Mouse (Mus musculus): Measurements from ENCODE around the gene Tnni1.

The Tnni1 gene

GRCm38 (mm10) chr1:135767324-135767890 is 11.8 kb upstream of the Tnni1 start:
- no peak for DNase-seq (ENCODE audit: low read depth, low spot score)

DNA sequence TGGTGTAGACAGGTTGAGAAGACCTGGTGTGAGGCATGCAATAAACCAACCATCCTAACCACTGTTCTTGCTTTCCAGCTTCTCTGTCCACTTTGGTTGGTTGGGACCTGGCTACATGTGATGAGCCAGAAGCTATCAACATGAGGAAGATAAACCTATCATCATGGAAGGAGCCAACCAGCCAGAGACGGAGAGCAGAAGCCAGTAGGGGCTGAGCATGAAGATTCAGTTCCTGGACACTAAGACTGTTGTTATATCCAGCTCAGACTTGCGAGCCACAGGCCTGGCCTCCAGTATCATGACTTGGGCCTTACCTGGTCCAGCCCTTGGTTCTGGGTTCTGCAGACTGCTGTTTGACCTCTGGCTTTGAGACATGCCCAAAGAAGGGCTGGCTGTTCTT is 10.8 kb upstream of the Tnni1 start:
- DNase-seq (ENCODE audit: low read depth, low spot score): no peak

DNA sequence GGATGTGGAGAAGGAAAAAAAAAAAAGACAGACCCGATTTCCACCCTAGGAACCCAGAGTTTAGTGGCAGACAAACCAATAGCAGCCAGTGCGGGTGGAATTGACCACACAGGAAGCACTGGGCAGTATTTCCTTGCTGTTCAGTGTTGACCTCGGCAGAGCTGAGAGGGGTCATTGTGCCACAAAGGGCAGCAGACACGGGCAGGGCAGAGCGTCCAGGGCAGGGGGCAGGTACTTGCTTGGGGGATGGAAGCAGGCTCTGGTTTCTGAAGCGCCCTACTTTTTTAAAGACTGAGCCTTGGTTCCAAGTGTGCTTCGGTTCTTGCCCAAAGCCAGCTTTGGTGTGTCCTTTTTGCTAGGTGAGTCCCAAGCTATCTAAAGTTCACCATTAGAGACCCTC is 9.0 kb upstream of the Tnni1 start:
- DNase-seq (ENCODE audit: low read depth, low spot score): no peak

DNA sequence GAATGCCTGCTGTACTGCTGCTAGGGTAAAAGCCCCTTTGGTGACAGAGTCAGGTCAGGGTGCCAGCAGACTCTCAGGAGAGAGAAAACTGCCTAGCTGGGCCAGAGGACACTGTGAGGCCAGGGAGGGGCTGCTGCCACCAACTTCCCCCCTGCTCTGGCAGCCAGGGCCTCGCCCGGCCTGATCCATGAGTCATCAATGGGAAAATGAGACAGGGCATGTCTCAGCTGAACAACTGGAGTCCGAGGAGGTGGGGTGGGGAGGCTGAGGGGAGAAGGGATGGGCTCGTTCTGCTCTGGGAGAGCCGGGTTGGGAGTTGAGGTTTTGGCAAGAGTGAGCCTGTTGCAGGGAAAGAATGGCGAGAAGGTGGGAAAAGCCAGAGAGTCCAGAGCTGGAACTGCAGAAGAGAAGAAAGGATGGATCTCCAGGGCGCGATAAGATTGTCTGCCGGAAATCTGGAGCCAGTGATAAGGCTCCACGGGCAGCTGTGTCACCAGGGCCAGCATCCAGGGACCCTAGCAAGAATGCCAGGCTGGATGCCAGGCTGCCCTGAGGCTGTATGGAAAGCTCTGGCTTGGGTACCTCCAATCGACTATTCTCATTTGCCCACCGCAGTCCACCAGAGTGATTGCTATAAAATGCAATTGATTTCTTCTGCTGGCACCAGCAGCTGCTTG is 8.2 kb upstream of the Tnni1 start:
- DNase-seq (ENCODE audit: low read depth, low spot score): no peak

DNA sequence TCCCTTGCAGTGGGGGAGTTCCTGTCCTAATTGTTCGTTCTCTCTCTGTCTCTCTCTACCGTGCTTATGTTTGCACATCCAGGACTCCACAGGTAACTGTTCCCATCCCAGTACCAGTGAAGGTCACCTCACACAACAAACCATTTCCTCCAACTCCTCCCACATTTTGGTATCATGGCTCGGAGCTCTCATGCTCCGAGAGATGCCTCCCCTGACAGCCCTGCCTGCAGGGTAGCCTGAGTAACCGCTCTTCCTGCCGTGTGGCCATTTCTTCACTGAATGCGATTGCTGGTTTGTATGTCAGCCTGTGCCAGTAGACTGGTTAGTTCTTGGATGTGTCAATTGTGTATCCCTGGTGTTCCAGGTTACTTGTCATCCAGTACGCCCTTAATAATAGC is 7.7 kb upstream of the Tnni1 start:
- no peak for DNase-seq (ENCODE audit: low read depth, low spot score)

GRCm38 (mm10) chr1:135776596-135776995 is 2.6 kb upstream of the Tnni1 start:
- no peak for DNase-seq (ENCODE audit: low read depth, low spot score)

DNA sequence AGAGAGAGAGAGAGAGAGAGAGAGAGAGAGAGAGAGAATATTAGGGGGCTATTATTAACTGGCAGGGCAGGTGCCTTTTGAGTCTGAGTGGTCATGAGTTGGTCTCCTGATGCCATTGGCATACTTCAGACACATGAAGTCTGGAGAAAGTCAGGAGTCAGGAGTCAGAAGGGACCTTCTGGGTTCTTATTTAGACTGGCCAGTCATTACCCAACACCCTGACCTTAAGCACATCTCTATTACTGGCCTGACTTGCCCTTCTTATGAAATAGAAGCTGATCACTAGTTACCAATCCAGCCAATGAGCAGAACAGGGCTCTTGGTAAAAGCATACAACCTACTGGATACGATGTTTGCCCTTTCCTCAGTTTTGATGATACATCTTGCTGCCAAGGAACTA is 2.2 kb upstream of the Tnni1 start:
- no peak for DNase-seq (ENCODE audit: low read depth, low spot score)

- DNase-seq (ENCODE audit: low read depth, low spot score): peak; percentile 83
These were observed 1.4 kb downstream of the Tnni1 start for GRCm38 (mm10) chr1:135780649-135781048.

- peak; percentile 78 for DNase-seq (ENCODE audit: low read depth, low spot score)
These were observed 2.0 kb downstream of the Tnni1 start for GRCm38 (mm10) chr1:135781220-135781619.

DNA sequence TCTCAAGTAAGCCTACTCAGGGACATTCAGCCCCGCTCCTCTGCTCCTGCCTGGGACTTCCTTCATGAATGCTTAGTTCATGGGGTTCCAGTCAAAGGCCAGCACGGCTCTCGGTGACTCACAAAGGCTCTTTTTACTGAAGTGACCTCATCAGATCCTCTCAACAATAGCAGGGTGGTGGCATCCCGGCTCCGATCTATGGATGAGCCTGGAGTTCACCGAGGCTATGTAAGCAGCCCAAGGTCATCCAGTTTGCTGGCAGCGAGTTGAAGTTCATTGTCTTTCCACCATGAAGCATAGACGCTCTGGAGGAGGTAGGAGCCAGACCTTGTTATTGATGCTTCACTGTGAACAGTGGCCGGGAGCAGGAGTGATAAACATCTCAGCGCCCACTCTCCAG is 3.6 kb downstream of the Tnni1 start:
- DNase-seq (ENCODE audit: low read depth, low spot score): no peak

DNA sequence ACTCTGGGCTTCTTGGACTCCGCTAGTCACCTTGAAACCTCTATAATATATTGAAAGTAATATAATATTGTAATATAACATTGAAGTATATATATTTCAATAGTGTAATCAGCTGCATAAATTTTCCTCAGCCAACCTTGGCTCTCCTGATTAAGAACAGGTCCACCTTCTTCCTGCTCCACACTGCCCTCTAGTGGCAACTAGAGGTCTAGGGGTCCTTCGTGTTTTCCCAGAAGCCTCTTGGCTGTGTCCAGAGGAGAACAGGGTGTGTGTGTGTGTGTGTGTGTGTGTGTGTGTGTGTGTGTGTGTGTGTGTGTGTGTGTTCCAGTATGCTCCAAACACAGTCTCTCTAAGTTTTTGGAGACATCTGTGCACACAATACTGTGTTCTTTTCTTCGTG is 8.6 kb downstream of the Tnni1 start:
- peak; percentile 94 for DNase-seq (ENCODE audit: low read depth, low spot score)

GRCm38 (mm10) chr1:135788708-135789107 is 9.5 kb downstream of the Tnni1 start:
- DNase-seq (ENCODE audit: low read depth, low spot score): peak; percentile 79

- DNase-seq (ENCODE audit: low read depth, low spot score): peak; percentile 84
These were observed 10.6 kb downstream of the Tnni1 start for GRCm38 (mm10) chr1:135789815-135790214.

- peak; percentile 88 for DNase-seq (ENCODE audit: low read depth, low spot score)
These were observed 13.1 kb downstream of the Tnni1 start for GRCm38 (mm10) chr1:135792143-135792939.

GRCm38 (mm10) chr1:135793370-135794215 is 14.4 kb downstream of the Tnni1 start:
- no peak for DNase-seq (ENCODE audit: low read depth, low spot score)

- peak; percentile 38 for DNase-seq (ENCODE audit: low read depth, low spot score)
These were observed 15.2 kb downstream of the Tnni1 start for GRCm38 (mm10) chr1:135794216-135795134.

DNA sequence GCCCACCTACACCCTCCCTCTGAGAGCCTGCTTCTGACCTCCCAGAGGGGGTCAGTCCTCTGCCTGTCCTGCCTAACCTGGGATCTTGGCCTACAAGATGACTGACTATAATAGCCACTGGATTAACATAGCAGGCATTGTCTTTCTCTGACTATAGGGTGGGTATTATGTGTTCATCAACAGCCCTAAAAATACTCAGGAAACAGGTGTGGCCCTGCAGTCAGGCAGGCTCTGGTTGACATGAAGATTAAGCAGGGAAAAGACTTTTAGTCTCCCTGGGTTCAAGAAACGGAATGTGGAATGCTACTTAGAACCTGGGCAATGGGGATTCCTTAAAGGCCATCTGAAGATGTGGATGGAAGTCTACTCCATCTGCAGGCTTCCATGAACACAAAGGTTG is 19.3 kb downstream of the Tnni1 start:
- DNase-seq (ENCODE audit: low read depth, low spot score): no peak

DNA sequence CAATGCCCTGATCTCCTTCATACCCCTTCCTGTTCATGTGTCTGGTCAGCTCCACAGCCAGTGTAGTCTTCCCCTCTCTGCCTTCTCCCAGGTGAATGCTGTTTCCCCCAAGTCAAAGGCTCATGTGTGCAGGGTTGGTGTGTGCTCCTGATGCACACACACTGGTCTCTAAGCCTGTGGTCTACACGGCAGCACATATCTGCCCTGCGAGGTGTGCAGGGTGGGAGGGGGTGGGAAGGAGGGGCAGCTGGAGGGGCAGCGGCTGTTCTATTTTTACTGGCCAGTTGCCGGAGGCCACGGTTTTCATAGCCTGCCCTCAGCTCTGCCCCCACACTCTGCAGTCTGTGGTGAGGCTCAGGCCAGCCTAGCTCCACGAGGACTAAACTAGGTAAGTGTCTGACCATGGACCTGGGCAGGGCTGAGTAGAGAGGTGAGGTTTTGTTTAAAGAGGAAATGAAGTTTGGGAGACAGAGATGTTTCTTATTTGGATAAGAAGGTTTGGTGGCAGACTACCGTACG is 19.9 kb downstream of the Tnni1 start:
- DNase-seq (ENCODE audit: low read depth, low spot score): no peak

DNA sequence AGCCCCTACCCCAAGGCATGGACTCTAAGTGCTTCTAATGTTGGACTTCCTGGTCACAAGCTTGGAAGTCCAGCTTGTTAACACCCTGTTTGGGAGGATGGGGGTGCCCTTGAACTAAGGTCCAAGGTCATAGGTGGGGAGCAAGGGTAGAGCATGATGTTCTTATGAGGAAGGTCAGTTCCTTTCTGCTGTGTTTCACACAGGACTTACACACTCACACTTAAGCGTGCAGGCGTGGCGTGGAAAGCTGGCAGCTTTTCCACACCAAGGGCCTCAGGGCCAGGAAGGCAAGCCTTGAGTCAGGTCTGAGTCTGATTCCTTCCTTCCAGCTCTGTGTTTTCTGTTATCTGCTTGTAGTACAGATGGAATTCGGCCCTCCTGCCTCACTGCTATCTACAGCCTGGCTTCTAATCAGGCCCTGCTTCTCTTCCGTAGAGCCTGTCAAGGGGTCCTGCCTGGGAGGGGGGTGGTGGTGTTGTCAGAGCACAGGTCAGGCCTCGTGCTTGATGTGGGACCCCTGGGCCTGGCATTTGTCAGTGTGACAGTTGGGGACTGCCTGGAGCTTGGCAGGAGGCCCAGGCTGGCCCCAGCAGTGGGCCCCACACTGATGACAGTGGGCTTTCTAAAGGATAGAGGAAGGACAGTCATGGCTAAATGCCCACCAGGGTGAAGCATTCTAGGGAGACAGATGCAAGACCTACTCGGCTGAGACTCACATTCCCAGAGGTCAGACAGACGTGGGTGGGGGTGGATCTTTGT is 21.1 kb downstream of the Tnni1 start:
- no peak for DNase-seq (ENCODE audit: low read depth, low spot score)

GRCm38 (mm10) chr1:135807546-135807945 is 28.3 kb downstream of the Tnni1 start:
- no peak for DNase-seq (ENCODE audit: low read depth, low spot score)
